Mouse (Mus musculus) cerebellum, adult (tissue): Measurements from ENCODE around the gene Prlr.

Experiments used
- ATAC-seq: cut with Nextera tagmentation; 2 replicates; pipeline ENCODE4 v1.9.2; 2017; ENCODE audit warnings: mild to moderate bottlenecking, moderate library complexity, mixed read lengths; ENCODE audit not compliant: insufficient number of reproducible peaks, low FRiP score, low TSS enrichment

The Prlr gene

DNA sequence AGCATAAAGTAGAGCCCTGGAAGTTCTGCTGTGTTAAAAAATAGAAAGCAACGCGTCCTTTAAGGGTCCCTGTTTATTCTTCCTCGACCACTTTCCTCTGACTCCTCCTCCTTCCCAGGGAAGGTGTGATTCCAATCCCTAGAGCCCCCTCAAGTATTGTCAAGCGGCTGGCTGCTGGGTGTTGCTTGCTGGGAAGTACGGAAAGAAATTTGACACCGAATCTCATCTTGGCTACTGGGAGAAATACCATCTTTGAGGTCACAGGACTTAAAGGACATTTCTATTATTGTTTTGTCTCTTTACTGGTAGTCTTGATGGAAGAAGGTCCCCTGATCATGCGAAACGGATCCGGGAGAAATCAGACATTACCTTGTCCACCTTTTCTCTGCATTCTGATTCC is at the start of gene Prlr:
TSS of gene Prlr (plus strand) at position 156 of the 400 bp plus-strand sequence.
- no peak for ATAC-seq

DNA sequence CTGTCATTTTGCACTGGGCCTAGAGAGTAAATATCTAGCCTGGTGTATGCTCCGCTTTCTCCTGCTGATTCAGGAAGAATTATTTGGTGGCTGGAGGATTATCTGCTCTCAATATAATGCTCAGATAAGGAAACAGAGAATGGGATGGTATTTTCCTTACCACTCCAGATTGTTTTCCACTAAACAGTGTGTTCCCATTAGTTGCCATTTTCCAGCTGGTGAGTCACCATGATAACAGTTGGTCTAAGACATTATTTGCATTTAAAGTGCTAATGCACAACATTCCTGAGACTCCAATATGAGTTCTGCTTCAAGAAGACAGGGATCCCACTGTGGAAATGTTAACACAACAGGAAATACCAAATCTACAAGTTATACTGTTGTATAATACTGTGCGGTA is 43.3 kb upstream of the Prlr start:
- no peak for ATAC-seq

DNA sequence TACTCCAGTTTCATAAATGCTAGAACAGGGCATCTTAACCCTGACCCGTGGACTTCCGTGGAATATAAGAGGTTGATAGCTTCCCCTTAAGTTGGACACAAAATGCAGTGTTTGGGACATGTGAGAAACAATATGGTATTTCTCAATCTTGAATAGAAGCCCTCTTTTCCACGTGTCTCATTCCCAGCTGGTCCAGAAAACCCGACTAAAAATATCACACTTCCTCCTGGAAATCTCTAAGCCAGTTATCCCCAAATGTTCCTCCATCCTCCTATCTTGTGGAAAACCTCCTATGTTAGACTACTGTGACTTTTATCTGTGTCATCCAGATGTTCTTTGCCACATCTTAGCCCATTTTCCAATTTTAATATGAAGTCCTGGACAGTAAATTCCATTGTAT is 42.1 kb upstream of the Prlr start:
- no peak for ATAC-seq

DNA sequence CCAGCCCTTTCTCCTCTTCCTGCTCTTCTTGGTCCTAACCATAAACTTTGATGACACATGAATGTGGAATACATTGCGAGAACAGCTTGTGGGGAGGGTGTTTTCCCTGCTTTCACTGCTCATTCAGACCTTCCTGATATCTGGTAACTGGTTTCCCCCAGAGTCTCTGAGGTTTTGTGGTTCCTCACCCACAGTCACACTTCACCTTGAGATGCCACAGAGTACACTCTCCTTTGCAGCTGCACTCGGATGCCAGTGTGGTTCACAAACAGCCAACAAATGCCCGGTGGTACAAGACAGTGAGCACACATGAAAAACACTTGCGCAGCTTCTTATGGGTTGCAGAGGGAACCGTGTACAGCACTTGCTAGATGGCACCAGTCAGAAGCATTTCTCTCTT is 32.5 kb upstream of the Prlr start:
- no peak for ATAC-seq

DNA sequence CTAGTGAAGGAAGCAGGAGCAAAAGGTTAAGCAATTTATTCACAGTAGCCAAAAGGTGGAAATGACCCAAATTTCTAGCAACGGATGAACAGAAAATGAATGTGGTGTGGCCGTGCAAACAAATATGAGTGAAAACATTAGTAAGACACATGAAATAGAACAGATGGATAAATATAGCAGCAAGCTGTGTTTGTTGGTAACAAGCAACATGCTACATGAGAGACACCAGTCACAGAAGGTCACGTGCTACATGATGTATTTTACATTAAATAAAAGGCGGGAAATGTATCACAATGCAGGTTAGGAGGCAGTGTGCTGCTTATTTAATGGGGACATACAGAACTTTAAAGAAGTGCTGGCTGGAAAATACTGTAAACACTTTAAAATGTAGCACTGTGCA is 28.8 kb upstream of the Prlr start:
- ATAC-seq: no peak

DNA sequence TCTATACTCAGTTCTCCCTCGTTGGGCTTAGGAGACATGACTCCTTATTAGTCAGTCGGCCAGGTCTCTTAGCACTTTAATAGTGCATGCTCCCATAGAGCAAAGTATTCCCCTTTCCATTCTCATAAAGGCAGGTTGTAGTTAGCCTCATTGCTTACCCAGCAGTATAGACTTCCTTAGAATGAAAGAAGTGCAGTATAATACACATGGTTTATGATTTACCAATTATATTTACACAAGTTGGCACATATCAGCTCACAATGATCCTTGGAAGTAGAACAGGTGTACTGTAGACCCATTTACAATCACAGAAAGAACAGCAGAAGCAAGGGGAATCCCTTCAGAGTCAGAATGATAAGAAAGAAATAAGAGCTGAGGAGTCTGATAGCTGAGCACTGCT is 16.4 kb upstream of the Prlr start:
- no peak for ATAC-seq

DNA sequence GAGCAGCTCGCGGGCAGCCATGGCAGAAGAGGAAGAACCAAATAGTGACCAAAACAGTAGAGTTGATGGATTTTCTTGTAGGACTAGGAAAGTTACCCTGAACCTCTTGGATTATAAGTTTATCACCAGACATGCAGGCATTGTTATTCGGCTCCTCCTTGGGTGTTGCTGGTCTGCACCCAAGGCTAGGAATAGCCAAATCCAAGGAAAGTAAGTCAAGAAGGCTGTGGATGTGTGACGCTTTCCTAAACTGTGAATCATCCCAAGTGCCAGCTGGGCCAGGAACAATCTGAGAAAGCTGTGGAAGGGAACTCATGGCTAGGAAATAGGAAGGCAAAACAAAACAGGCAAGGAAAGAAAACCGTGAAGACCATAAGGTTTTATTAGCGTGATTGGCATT is 2.0 kb upstream of the Prlr start:
- no peak for ATAC-seq

DNA sequence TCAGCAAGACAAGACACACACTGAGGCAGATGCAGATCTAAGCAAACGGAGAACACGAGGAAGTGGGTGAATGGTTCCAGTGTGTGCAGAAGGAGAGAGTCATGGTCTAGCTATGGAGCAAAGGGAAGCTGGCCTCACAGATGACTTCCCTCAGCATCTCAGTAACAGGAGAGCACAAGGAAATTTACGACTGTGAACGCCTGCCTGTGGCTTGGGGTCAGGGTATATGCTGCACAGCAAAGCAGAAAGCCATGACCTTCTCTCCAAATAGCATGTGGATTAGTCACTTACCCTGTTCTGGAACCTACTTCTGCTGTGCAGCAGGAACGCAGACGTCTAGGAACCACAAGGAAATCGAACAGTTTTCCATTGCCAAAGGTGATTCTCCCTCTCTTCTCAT is 1.4 kb upstream of the Prlr start:
- ATAC-seq: no peak

DNA sequence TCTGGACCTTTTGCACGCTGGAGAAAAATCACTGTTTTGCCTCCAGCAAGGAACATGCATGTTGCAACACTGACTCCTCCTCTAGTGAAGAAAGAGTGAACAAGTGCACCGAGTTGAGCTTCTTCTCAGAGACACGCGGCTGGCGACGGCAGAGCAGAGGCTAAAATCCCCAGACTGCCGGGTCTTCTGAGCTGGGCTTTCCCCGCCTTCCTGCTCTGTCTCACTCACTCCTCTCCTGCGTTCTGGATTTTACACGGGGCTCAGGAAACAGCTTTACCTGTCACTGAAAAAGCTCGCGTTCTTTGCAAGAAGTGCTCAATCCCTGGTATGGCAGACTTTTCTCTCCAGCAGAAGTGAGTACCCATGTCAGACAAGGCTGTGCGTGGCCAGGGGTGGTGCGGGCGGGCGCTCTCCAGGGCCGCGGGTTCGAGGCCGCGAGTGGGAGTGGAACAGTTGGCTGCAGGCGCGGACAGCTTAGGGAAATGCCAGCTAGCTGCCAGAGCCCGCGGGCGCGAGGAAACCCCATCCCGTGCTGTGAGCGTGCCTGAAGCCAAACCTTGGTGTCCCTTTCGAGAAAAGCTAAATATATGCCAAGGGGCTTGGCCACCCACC is 587 bp downstream of the Prlr start:
- ATAC-seq: no peak

DNA sequence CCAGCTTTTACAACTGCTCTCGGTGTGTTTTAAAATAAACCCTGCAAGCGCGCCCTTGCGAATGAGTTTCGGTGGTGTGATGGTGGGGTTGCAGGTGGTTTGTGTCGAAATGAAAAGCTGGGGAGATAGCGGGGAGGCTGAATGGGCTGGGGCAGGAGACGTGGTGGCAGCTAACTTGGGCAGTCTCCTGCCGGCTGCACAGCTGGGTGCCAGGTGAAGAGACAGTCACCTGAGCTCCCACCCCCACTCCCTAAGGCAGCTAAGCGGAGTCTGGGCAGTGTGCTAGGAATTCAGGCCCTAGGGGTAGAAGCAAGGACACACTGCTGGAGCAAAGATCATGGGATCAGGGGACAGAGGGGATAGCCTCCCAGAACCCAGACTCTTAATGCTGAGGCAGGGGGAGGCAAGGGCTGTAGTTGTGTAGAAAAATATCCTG is 1.1 kb downstream of the Prlr start:
- no peak for ATAC-seq

DNA sequence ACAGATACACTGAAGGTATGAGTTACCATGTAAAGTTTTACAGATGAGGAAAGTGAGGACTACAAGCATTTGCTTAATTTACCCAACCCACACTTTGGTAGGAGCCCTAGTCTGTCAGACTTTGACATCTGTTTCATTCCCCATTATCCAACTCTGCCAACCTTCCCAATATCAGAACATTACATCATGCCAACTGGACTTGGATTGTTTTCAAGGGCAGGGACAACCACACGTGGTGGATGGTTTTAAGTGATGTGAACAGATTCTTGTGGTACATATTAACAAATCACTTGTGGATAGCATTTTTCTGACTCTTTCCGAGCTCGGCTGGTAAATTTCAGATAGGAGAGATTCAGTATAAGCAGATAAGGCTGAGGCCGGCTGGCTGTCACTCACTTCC is 3.7 kb downstream of the Prlr start:
- no peak for ATAC-seq

DNA sequence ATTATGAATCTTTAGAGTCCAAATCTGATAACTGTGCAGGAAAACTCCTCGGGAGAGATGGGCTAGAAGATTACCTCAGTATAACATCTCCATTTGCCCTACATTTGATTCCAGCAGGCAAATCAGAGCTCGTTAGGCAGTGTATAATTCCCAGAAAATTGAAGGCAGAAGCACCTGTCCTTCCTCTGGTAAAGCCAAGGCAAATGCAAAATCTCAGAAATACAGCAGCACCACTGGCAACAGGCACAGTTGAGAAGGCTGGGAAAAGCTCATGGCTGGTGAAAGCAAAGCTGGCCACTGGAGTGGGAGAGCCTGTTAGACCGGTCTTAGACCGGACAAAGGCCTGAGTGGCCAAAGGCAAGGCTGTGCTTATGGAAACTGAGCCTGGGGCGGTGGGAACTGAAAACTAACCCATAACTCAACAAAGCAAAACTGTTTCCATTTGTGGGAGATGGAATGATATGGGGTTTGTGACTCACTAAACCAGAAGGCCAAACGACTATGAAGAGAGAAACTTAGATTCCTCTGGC is 15.1 kb downstream of the Prlr start:
- ATAC-seq: no peak

DNA sequence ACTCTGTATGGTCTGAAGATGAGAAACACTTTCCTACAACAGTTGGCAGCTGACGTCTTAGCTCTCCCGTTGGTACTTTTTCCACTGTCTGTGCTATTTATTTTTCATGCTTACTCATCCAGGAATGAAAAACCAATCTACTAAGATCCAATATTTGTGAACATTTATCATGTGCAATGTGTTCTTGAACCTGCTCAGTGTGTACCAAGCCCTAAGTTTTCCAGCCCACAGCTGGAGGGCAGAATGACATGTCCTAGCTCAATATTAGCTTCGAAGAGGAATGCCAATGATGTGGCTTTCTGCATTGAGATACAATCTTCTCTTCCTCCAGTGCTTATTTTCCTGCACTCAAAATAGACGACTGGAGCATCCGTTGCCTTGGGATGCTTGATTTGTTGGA is 24.0 kb downstream of the Prlr start:
- no peak for ATAC-seq

DNA sequence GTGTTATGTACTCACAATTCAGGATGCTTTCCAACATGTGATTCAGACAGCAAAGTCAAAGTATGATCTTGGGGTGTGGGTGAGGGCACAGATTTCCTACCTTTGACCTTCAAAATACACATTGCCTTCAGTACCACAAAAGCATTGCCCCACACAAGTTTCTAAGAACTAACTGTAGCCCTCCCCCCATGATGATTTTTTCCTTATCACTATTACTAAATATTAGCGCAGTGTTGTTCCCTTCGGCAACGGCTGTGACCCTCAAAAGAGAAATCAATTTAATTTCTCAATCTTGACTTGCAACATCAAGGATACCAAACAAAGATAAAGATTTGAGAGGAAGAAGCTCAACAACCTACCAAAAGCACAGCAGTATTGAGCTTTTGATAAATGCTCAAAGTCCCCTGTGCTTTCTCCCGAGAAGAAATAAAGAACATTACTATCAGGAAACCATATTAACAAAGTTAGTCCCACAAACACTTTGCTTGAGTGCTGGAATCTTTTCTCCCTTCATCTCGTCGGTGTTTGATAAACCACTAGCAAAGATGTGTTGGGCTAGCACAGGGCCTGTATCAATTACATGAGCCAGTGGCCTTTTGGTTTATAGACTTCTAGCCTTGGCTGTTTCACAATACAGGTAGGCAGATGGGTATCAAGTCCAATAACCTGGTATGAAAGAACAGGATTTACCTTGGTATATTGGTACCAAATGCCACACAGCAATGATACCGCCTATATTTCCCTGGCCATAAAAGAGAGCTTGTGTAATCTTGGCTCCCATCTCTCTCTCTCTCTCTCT is 25.7 kb downstream of the Prlr start:
- no peak for ATAC-seq

DNA sequence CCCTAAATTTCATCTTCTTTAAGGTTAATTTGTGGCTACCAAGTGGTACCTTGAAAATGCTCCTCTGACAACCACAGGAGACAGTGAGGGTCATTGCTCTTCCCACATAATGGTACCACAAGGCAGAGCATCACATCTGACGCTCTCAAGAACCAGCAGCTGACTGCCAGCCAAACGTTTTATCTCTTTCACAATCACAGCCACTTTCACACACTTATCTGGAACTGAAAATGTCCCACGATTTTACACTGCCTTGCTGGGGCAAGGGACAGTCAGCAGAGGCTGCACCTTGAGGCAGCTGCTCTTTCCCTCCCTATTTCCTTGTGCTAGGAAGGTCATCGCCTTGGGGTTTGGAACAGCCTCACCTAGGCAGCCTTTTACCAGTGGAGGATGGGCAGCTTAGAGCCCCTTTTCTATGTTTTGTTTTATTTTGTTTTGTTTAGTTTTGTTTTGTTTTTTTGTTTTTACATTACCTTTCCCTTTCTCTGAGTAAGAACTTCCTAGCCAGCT is 33.3 kb downstream of the Prlr start:
- ATAC-seq: no peak

DNA sequence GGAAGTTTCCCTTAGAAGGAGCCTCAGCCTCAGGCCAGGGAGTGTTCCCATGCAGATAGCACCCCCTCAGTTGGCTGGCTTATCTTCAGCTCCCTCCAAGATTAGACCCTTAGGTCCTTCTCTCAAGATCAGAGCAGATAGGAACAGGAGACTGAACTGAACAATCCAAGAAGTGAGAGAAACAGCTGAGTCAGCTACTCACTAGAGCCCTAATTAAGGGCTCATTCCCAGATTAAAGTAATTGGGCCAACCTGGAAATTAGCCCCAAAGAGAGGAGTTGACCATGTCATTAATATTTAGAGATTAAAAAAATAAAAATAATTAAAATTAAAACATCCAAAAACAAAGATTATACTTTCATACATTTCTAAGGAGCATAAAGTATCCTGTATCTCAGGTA is 35.0 kb downstream of the Prlr start:
- ATAC-seq: no peak

DNA sequence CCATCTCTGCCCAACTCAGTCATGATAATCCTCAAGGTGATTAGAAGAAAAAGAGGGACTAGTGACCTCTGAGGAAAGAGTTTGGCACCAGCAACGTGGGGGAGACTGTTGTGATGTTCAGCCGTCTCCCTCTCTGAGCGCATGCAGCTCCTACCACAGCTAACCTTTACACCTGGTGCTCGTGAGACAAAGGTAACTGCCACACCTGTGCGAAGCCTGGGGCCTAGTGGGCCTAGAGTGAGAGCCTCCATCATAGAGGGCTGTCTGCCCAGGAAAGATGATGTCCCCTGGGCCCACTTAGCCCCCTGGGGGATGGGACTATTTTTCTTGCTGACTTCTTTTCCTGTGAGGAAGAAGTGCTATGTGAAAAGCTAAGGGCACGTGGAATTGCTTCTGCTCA is 36.2 kb downstream of the Prlr start:
- ATAC-seq: no peak

DNA sequence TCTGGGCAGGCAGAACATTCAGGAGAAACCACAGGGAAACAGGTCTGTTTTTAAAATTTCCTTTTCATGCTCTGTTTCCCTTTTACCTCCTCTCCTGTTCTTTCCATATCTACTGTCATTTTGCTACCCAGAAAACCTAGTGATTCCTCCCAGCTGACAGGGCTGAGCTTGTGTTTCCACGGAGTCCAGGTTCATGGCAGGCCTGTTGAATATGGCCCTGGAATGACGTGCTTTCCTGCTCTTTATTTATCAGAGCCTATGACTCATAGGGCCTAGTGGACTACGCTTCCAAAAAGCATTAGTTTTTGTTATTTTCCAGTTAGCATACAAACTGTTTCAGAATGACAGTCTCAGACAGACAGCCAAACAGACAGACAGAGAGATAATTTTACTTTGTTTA is 36.7 kb downstream of the Prlr start:
- no peak for ATAC-seq

DNA sequence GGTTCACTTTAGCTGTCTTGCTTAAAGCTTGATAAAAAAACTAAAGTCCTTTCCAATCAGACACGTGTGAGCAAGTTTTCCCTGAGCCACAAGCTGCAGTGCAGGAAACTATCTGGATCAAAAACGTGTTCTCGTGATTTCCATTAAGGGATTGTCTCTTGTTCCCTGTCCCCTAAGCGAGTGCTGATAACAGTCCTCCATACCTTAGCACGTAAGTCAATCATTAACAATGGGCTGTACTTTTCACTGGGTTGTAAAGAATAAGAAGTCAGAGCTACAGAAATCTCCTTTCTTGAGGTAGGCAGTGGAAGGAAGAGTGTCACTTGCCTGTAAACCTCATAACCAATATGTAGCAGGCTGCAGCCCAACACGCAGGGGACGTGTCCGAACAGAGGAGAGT is 38.7 kb downstream of the Prlr start:
- no peak for ATAC-seq

DNA sequence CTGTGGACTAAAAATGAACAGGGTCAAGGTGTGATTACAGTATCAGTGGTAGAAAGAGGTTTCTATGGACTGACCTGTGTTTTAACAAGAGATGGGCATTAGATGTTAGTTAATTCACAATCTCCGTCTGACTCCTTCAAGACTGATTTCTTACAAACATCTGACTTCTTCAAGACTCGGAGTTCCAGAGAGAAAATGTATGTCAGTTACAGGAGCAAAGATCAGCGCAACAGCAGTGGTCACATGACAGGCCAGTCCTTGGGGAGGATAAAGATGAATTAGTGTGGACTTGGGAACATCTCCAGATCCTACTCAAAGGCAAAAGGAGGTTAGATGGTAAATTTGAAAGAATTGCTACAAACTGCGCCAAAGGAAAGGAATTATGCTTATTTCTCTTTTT is 39.2 kb downstream of the Prlr start:
- no peak for ATAC-seq

DNA sequence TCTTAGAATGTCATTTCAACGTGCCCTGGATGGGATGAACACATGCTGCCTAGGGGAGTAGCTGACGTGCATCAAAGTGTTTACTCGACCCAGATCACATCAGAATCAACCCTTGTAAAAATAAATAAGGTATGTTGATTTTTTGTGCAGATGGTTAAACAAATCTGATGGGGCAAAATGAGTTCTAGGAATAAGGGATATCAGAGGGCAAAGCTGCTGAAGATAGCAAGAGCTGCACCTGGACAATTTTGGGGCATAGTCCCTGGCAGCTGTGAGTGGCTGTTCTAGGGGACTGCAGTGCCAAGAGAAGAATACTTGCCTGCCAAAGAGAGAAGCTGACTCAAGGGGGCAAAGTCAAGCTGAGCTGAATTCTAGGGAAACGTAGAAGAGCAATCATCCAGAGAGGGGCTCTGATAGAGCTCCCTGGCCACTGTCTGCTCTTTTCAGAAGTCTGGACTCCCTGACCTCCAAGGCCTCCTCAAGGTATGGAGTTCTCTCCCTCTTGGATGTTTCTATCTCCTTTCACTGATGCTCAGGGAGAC is 46.6 kb downstream of the Prlr start:
- ATAC-seq: no peak

DNA sequence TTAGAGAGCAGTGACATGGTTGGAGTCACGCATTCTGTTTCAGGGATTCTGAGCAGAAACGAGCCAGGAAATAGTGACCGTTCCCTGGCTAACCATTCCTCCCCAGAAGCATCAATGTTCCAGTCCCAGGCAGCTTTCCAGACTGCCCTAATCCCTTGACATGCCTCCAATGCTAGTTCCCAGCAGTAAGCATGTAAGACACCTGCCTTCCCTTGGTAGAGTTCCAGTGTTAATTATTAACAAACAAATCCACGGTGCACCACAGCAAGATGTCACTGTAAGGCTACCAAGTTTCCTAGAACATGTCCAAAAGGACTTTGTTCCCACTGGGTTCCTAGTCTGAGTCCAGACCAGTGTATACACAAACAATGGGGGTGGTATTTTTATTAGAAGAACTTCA is 48.7 kb downstream of the Prlr start:
- ATAC-seq: no peak
